Mouse (Mus musculus): ENCODE results near the gene Gm21985. TPM values are rescaled to one million over a fixed set of nuclear protein-coding genes. Genes with fewer than 3 reads are reported as not detected.

Gene Gm21985
- polyA plus RNA-seq, 1 experiment from 2014 or later = not detected

GRCm38 (mm10) chr2:112337211-112337610, 71.1 kb downstream of the Gm21985 start:
- H3K27me3 ChIP-seq (ENCODE audit: control insufficient read depth, insufficient read depth, low read depth, low read length) = no peaks in the 10 kb centered on the region
- 79% methylated on average over 6 of the region's 6 CpGs for WGBS (ENCODE audit: insufficient replicate concordance)
- peaks cover 2% of the 10 kb centered on the region for H3K4me1 ChIP-seq (ENCODE audit: control insufficient read depth, low read depth, low read length)
- H3K9me3 ChIP-seq (replicated peaks; ENCODE audit: control insufficient read depth, low read length) = no peaks in the 10 kb centered on the region
- H3K9ac ChIP-seq (ENCODE audit: low read depth, low read length) = no peak overlapping the region
- ATAC-seq (ENCODE audit: low read depth) = no peak
- no peak overlapping the region for H3K4me2 ChIP-seq (ENCODE audit: low read depth, low read length)
- peaks cover 14% of the 10 kb centered on the region for H3K36me3 ChIP-seq (ENCODE audit: control insufficient read depth, insufficient read depth)
- H3K4me3 ChIP-seq (ENCODE audit: low read depth, low read length) = no peak overlapping the region
- H3K27ac ChIP-seq (ENCODE audit: low read length) = no peak overlapping the region

DNA sequence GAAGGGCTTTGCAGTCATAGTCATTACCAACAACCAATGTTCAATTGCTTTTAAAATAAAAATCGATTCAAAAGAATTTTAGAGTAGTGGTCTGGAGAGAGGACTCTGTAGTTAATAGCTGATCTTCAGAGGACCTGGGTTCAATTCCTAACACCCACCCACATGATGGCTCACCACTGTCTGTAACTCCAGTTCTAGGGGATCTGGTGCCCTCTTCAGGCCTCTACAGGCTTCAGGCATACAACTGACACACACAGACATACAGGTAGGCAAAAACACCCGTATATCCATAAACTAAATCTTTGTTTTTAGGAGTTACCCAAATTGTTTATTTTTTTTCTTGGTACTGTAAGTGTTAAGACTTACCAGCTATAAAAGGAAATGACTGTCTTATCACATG, 73.6 kb downstream of the Gm21985 start:
- ATAC-seq (ENCODE audit: low read depth) = no peak
- no peak overlapping the region for H3K9ac ChIP-seq (ENCODE audit: low read depth, low read length)
- 76% methylated on average over 2 of the region's 2 CpGs for WGBS (ENCODE audit: insufficient replicate concordance)

DNA sequence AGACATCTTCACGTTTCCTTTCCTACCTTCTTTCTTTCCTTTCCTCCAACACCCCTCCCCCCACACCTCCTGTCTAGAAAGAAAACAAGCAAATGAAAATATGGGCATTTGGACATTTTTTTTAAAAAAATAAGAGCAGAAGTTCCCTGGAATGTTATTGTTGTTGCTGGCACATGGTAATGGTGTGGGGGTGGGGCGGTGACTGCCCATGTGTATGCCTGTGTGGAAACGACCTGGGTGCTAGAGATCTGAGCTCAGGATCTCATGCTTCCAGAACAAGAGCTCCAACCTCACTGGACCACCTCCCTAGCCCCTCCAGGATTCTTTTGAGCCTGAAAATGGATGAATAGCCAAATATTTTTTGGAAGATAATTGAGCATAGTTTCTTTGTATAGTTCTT, 75.0 kb downstream of the Gm21985 start:
- H3K9ac ChIP-seq (ENCODE audit: low read depth, low read length) = no peak overlapping the region
- 69% methylated on average over 3 of the region's 3 CpGs for WGBS (ENCODE audit: insufficient replicate concordance)
- no peak overlapping the region for H3K4me2 ChIP-seq (ENCODE audit: low read depth, low read length)
- no peaks in the 10 kb centered on the region for H3K4me1 ChIP-seq (ENCODE audit: control insufficient read depth, low read depth, low read length)
- H3K4me3 ChIP-seq (ENCODE audit: low read depth, low read length) = no peak overlapping the region
- H3K27ac ChIP-seq (ENCODE audit: low read length) = no peak overlapping the region
- H3K27me3 ChIP-seq (ENCODE audit: control insufficient read depth, insufficient read depth, low read depth, low read length) = no peaks in the 10 kb centered on the region
- H3K9me3 ChIP-seq (replicated peaks; ENCODE audit: control insufficient read depth, low read length) = no peaks in the 10 kb centered on the region
- H3K36me3 ChIP-seq (ENCODE audit: control insufficient read depth, insufficient read depth) = peaks cover 7% of the 10 kb centered on the region
- no peak for ATAC-seq (ENCODE audit: low read depth)

More for the DNA sequence above, 73.6 kb downstream of the Gm21985 start:
- Histone ChIP-seq H3K27me3 (ENCODE audit: control insufficient read depth, insufficient read depth, low read depth, low read length) (no peaks in the 10 kb centered on the region), H3K4me2 (ENCODE audit: low read depth, low read length) (no peak overlapping the region), H3K4me1 (ENCODE audit: control insufficient read depth, low read depth, low read length) (no peaks in the 10 kb centered on the region), H3K27ac (ENCODE audit: low read length) (no peak overlapping the region), H3K36me3 (ENCODE audit: control insufficient read depth, insufficient read depth) (peaks cover 7% of the 10 kb centered on the region), H3K4me3 (ENCODE audit: low read depth, low read length) (no peak overlapping the region), H3K9me3 (replicated peaks; ENCODE audit: control insufficient read depth, low read length) (no peaks in the 10 kb centered on the region)

GRCm38 (mm10) chr2:112348246-112348645, 82.1 kb downstream of the Gm21985 start:
- no peak overlapping the region for H3K9ac ChIP-seq (ENCODE audit: low read depth, low read length)
- no peak for ATAC-seq (ENCODE audit: low read depth)
- H3K4me1 ChIP-seq (ENCODE audit: control insufficient read depth, low read depth, low read length) = no peaks in the 10 kb centered on the region
- no peaks in the 10 kb centered on the region for H3K27me3 ChIP-seq (ENCODE audit: control insufficient read depth, insufficient read depth, low read depth, low read length)
- no peak overlapping the region for H3K4me3 ChIP-seq (ENCODE audit: low read depth, low read length)
- WGBS (ENCODE audit: insufficient replicate concordance) = 67% methylated on average over 3 of the region's 3 CpGs
- no peaks in the 10 kb centered on the region for H3K9me3 ChIP-seq (replicated peaks; ENCODE audit: control insufficient read depth, low read length)
- no peak overlapping the region for H3K4me2 ChIP-seq (ENCODE audit: low read depth, low read length)
- no peak overlapping the region for H3K27ac ChIP-seq (ENCODE audit: low read length)
- H3K36me3 ChIP-seq (ENCODE audit: control insufficient read depth, insufficient read depth) = peaks cover 6% of the 10 kb centered on the region

DNA sequence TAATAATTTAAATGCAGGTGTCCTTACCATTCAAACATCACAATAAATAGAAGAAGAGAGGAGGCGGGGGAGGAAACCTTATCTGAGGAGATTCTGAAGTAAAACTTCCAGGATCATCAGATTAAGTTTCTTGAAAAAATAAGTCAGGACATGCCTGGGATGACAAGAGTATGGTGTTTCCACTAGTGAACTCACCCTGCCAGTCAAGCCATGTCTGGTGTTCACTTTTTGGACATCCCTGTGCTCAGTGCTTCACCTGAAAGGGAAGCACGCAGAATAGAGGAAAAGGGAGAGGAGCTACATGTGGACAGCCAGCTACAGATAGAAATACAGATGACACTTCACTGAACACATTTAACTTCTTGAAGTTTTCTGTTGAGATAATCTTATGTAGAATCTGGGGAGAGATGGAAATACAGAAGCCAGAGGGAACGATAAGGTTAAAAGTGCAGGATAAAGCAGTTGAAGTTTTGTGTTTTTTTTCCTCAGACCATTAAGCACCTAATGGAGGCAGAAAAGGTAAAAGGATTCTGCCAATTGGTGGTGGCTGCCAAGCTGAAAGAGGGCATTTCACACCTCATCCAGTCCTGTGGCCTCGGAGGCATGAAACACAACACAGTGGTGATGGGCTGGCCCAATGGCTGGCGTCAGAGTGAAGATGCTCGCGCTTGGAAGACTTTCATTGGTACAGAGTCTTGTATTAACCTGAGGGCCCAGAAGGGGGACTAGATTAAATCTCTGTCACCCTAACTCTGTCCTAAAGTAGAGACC, 87.8 kb downstream of the Gm21985 start:
- Histone ChIP-seq H3K27me3 (ENCODE audit: control insufficient read depth, insufficient read depth, low read depth, low read length) (no peaks in the 10 kb centered on the region), H3K9ac (ENCODE audit: low read depth, low read length) (no peak overlapping the region), H3K36me3 (ENCODE audit: control insufficient read depth, insufficient read depth) (peaks cover 22% of the 10 kb centered on the region), H3K4me2 (ENCODE audit: low read depth, low read length) (no peak overlapping the region), H3K9me3 (replicated peaks; ENCODE audit: control insufficient read depth, low read length) (no peaks in the 10 kb centered on the region), H3K27ac (ENCODE audit: low read length) (no peak overlapping the region), H3K4me3 (ENCODE audit: low read depth, low read length) (no peak overlapping the region), H3K4me1 (ENCODE audit: control insufficient read depth, low read depth, low read length) (no peaks in the 10 kb centered on the region)
- WGBS (ENCODE audit: insufficient replicate concordance) = 88% methylated on average over 7 of the region's 7 CpGs
- ATAC-seq (ENCODE audit: low read depth) = no peak

DNA sequence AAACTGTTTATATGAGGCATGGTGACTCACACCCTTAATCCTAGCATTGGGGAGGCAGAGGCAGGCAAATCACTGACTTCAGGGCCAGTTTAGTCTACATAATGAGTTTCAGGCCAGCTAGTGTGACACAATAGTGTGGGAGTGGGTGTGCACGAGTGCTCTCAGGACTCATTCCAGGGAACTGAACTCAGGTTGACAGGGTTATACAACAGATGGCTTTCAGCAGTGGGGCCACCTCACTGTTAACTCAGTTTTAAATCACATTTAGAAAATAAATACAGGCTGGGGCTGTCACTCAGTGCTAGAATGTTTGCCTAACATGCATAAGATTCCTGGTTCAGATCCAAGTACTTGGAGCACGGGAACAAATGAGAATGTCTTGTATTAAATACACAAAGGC, 93.5 kb downstream of the Gm21985 start:
- WGBS (ENCODE audit: insufficient replicate concordance) = 75% methylated on average over 2 of the region's 2 CpGs
- no peak overlapping the region for H3K27ac ChIP-seq (ENCODE audit: low read length)
- H3K27me3 ChIP-seq (ENCODE audit: control insufficient read depth, insufficient read depth, low read depth, low read length) = no peaks in the 10 kb centered on the region
- no peaks in the 10 kb centered on the region for H3K9me3 ChIP-seq (replicated peaks; ENCODE audit: control insufficient read depth, low read length)
- ATAC-seq (ENCODE audit: low read depth) = no peak
- no peak overlapping the region for H3K4me2 ChIP-seq (ENCODE audit: low read depth, low read length)
- H3K9ac ChIP-seq (ENCODE audit: low read depth, low read length) = no peak overlapping the region
- H3K36me3 ChIP-seq (ENCODE audit: control insufficient read depth, insufficient read depth) = peaks cover 54% of the 10 kb centered on the region
- H3K4me1 ChIP-seq (ENCODE audit: control insufficient read depth, low read depth, low read length) = no peaks in the 10 kb centered on the region
- no peak overlapping the region for H3K4me3 ChIP-seq (ENCODE audit: low read depth, low read length)

GRCm38 (mm10) chr2:112360012-112360780, 94.1 kb downstream of the Gm21985 start:
- ATAC-seq (ENCODE audit: low read depth) = no peak
- H3K27ac ChIP-seq (ENCODE audit: low read length) = no peak overlapping the region

GRCm38 (mm10) chr2:112360781-112361169, 94.7 kb downstream of the Gm21985 start:
- H3K9me3 ChIP-seq (replicated peaks; ENCODE audit: control insufficient read depth, low read length) = no peaks in the 10 kb centered on the region
- no peak overlapping the region for H3K9ac ChIP-seq (ENCODE audit: low read depth, low read length)
- no peaks in the 10 kb centered on the region for H3K27me3 ChIP-seq (ENCODE audit: control insufficient read depth, insufficient read depth, low read depth, low read length)
- no peak overlapping the region for H3K4me3 ChIP-seq (ENCODE audit: low read depth, low read length)
- H3K36me3 ChIP-seq (ENCODE audit: control insufficient read depth, insufficient read depth) = peaks cover 56% of the 10 kb centered on the region
- no peaks in the 10 kb centered on the region for H3K4me1 ChIP-seq (ENCODE audit: control insufficient read depth, low read depth, low read length)
- 57% methylated on average over 2 of the region's 2 CpGs for WGBS (ENCODE audit: insufficient replicate concordance)
- no peak overlapping the region for H3K4me2 ChIP-seq (ENCODE audit: low read depth, low read length)
- ATAC-seq (ENCODE audit: low read depth) = no peak
- no peak overlapping the region for H3K27ac ChIP-seq (ENCODE audit: low read length)

More at GRCm38 (mm10) chr2:112360012-112360780, 94.1 kb downstream of the Gm21985 start:
- 85% methylated on average over 12 of the region's 12 CpGs for WGBS (ENCODE audit: insufficient replicate concordance)
- Histone ChIP-seq H3K4me2 (ENCODE audit: low read depth, low read length) (no peak overlapping the region), H3K9me3 (replicated peaks; ENCODE audit: control insufficient read depth, low read length) (no peaks in the 10 kb centered on the region), H3K4me1 (ENCODE audit: control insufficient read depth, low read depth, low read length) (no peaks in the 10 kb centered on the region), H3K9ac (ENCODE audit: low read depth, low read length) (no peak overlapping the region), H3K27me3 (ENCODE audit: control insufficient read depth, insufficient read depth, low read depth, low read length) (no peaks in the 10 kb centered on the region), H3K4me3 (ENCODE audit: low read depth, low read length) (no peak overlapping the region), H3K36me3 (ENCODE audit: control insufficient read depth, insufficient read depth) (peaks cover 56% of the 10 kb centered on the region)

DNA sequence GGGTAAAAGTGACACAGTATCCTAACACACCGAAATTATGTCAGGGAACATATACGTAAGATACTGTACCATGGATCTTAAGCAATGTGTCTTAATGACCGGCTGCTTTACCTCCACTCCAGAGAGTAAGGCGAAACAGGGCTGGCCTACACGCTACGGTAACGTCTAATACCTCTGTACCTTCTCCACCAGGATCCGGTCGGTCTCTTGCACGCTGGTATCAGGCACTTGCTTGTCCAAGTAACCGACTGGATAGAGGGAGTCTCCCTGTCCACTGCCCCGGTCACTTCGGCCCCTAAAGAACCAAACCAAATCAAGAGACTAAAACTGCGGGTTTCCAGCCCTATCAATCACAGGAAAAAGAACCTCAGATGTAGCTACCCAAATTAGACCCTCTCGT, 101.1 kb downstream of the Gm21985 start:
- ATAC-seq (ENCODE audit: low read depth) = peak; percentile 53
- peaks cover 17% of the 10 kb centered on the region for H3K36me3 ChIP-seq (ENCODE audit: control insufficient read depth, insufficient read depth)

More for the DNA sequence above, 101.1 kb downstream of the Gm21985 start:
- 13% methylated on average over 15 of the region's 15 CpGs for WGBS (ENCODE audit: insufficient replicate concordance)
- Histone ChIP-seq H3K27ac (ENCODE audit: low read length) (peak overlapping the region; percentile 87), H3K27me3 (ENCODE audit: control insufficient read depth, insufficient read depth, low read depth, low read length) (no peaks in the 10 kb centered on the region), H3K9me3 (replicated peaks; ENCODE audit: control insufficient read depth, low read length) (no peaks in the 10 kb centered on the region), H3K4me2 (ENCODE audit: low read depth, low read length) (peak overlapping the region; percentile 84), H3K9ac (ENCODE audit: low read depth, low read length) (peak overlapping the region; percentile 90), H3K4me1 (ENCODE audit: control insufficient read depth, low read depth, low read length) (peaks cover 13% of the 10 kb centered on the region), H3K4me3 (ENCODE audit: low read depth, low read length) (peak overlapping the region; percentile 99)

Measured in liver, embryonic 16.5 days (tissue).